Mouse (Mus musculus) heart, postnatal 10 days (tissue): ENCODE results near the gene Dcaf4. TPM values are rescaled to one million over a fixed set of nuclear protein-coding genes. Genes with fewer than 3 reads are reported as not detected.

Source experiments
- DNase-seq, 2 experiments: peaks; one replicate each; pipeline ENCODE4 v3.0.0; 2021
- intact Hi-C: fragments of 180-260 bp; cut with DNase I; formaldehyde crosslinking; loops from one replicate; pipeline ENCODE4 v1.15.1; 2025
- total RNA-seq, 2 experiments: library from RNA; stranded (reverse); gene quantifications; 2 replicates each; pipeline ENCODE4 v1.2.3; 2021

The Dcaf4 gene
- total RNA-seq, 2 experiments from 2014 or later: 18.6 to 19.5 TPM

- intact Hi-C loops: no loop called here
These were observed 24.9 kb upstream of the Dcaf4 start for GRCm38 (mm10) chr12:83495248-83495960.

DNA sequence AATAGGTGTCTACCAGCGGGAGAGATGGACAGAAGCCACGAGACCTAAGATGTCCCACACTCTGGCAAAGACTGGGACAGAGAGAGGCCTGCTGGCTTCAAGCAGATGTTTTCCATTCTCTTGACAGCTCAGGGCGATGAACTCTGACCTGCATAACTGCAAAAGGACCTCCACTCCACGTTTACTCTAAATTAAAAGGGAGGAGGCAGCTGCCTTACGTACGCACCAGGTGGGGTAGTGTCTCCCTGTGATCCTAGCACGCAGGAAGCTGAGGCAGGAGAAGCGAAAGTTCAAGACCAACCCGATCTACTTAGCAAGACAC, 24.3 kb upstream of the Dcaf4 start:
- no peak for DNase-seq
- intact Hi-C loops: no loop called here

More at GRCm38 (mm10) chr12:83495248-83495960, 24.9 kb upstream of the Dcaf4 start:
- DNase-seq: no peak

- intact Hi-C loops: no loop called here
These were observed 23.9 kb upstream of the Dcaf4 start for GRCm38 (mm10) chr12:83496336-83496735.

DNA sequence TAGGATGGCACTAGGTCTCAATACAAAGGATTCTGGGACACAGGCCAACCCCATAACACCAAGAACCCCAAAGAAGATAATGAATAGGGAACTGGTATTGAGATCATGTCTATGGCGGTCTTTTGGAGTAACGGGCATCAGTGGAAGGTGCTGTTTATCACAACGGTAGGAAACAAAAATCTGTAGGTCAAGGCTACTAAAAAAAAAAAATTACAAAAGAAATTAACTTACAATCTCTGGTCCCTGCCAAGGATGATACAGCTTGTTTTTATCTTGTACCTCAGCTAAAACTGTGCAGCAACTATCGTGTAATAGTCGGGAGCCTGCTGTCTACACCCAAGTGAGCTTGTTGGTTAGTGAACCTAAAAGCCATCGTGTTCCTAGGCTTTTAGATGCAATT, 23.5 kb upstream of the Dcaf4 start:
- no peak for DNase-seq
- intact Hi-C loops: no loop called here

More at GRCm38 (mm10) chr12:83496336-83496735, 23.9 kb upstream of the Dcaf4 start:
- DNase-seq: no peak

- intact Hi-C loops: no loop called here
- DNase-seq: no peak
These were observed 22.3 kb upstream of the Dcaf4 start for GRCm38 (mm10) chr12:83497959-83498358.

- intact Hi-C loops: no loop called here
- DNase-seq: no peak
These were observed 21.0 kb upstream of the Dcaf4 start for GRCm38 (mm10) chr12:83499256-83499655.

- peak; percentile 77 to 87 for DNase-seq
- intact Hi-C loops: loop anchor here (1.0 to 5.0 kb wide), 3 partner anchors 290 to 429 kb away; no protein-coding TSS in a partner anchor
These were observed 18.1 kb upstream of the Dcaf4 start for GRCm38 (mm10) chr12:83502190-83502589.

DNA sequence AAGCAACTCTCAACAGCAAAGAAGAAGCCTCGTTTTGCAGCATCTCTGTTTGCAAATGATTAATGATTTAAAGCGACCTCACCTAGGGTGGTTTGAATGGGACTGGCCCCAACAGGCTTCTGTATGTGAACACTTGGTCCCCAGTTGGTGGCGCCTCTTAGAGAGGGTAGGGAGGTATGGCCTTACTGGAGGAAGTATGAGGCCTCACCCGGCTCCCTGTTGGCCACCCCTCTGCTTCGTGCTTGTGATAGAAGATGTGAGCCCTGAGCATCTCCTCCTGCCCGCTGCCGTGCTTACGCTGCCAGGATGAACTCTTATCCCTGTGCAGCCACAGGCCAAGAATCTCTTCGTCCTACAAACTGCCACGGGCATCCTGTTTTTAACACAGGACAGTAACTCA, 13.7 kb upstream of the Dcaf4 start:
- intact Hi-C loops: no loop called here
- no peak for DNase-seq

GRCm38 (mm10) chr12:83510586-83510985, 9.7 kb upstream of the Dcaf4 start:
- DNase-seq: no peak
- intact Hi-C loops: no loop called here

DNA sequence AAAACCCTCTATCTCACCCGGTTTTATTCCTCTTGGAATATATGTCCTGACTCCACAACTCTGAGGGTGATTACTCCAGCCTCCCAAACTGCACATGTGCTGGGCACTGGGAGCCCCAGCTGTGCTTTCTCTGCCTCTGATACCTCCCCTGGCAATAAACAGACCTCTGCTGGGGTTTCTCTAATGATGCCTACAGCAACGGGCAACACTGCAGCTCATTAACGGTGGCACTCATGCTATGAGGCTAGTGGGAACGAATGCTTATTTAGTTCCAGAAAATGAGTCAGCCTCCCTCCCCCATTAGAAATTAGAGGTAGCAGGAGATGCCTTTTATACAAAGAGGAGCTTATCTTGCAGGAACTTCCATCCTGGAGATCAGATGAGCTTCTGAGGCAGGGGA, 7.5 kb upstream of the Dcaf4 start:
- DNase-seq: no peak
- intact Hi-C loops: no loop called here

DNA sequence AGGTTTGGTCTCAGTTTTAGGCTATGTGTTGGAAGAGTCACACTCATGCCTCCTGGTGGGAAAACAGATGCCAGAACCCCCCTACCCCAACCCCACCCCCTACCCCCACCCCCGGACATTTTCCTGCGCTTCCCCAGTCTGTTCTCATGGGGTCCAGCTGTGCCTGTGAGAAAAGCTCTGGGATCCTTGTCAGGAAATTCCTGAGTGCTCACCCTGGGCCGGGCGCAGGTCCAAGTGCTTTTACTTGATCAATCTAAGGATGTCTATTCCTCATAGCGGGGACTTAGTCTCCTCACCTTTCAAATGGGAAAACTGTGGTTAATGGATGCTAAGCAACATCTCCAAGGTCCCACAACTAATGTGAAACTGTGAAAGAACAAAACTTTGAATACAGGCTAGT, 7.1 kb upstream of the Dcaf4 start:
- intact Hi-C loops: no loop called here
- DNase-seq: peak; percentile 30 to 58

- intact Hi-C loops: no loop called here
- DNase-seq: no peak
These were observed 6.0 kb upstream of the Dcaf4 start for GRCm38 (mm10) chr12:83514216-83514615.

DNA sequence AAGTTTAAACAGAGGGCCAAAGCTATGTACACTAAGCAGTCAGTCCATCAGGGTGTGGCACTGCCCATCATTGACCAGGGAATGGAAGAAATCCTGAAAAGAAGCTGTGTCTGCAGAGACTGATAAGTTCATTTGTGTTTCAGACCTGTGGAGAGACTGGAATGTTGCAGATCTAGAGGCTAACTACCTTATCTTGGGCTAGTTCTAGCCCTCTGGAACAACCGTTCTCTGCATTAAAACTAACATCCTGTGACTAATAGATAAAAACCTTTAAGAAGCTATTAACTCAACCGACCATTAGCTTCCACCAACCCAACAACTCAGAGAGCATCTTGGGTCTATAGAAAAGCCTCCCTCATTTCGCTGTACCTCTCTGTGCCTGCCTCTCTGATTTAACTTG, 2.7 kb upstream of the Dcaf4 start:
- intact Hi-C loops: no loop called here

GRCm38 (mm10) chr12:83521083-83521482, 817 bp downstream of the Dcaf4 start:
- DNase-seq: no peak
- intact Hi-C loops: no loop called here

More for the DNA sequence above, 2.7 kb upstream of the Dcaf4 start:
- DNase-seq: no peak

DNA sequence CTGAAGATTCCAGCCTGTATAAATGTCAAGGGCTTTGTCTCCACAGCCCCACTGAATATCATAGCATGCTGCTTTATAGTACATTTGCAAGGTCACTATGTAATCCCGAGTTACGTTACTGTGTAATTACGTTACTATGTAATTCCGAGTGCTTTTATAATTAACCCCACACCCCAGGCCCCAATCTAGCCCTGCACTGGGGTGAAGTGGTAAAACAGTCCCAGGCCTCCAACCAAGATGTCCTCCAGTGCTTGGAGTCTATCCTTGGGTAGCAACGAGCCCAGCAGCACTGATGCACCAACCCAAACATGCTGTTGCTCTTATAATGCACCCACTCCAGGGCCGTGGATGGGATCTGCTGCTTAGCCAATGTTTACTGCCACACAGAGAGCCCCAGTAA, 2.8 kb downstream of the Dcaf4 start:
- intact Hi-C loops: no loop called here
- no peak for DNase-seq

DNA sequence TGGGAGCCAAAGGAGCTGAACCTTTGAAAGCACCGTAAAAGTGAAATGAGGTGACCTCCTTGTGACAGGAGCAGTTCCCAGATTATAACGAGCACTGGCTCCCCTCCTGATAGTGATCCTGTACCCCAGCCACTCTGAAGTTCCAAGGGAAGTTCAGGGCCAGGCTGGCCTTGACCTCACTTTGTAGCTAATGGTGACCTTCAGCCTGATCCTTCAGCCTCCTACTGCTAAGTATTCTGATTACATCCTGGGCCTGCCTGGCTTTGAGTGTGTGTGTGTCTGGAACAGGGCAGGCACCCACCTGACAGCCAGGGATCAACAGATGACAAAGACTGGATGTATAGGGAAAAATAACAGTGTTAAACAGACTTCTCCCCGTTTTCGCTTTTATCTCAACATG, 3.6 kb downstream of the Dcaf4 start:
- no peak for DNase-seq
- intact Hi-C loops: no loop called here

- DNase-seq: peak; percentile 24 to 38
These were observed 4.1 kb downstream of the Dcaf4 start for GRCm38 (mm10) chr12:83524329-83524728.

GRCm38 (mm10) chr12:83525822-83526544, 5.7 kb downstream of the Dcaf4 start:
- intact Hi-C loops: no loop called here
- DNase-seq: peak in 1 of 2 experiments; percentile 25

More at GRCm38 (mm10) chr12:83524329-83524728, 4.1 kb downstream of the Dcaf4 start:
- intact Hi-C loops: no loop called here

DNA sequence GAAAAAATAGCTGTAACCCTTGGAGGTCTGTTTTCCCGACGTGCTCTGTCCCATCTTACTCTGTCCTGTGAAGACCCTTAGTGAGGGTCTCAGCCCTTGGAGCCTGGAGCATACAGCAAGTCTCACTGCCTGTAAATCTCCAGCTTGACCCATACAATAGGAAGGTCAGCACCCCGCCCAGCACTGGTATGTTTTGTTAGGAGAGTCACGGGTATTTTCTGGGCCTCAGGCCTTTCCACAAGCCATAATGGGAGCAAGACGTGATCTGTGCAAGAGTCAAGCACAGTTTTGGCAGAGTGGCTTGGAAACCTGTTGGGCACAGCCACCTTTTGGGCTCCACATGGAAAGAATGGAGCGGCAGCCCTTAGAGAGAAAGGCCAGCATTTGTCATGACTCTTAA, 7.5 kb downstream of the Dcaf4 start:
- no peak for DNase-seq
- intact Hi-C loops: no loop called here

GRCm38 (mm10) chr12:83528665-83529064, 8.4 kb downstream of the Dcaf4 start:
- DNase-seq: no peak

GRCm38 (mm10) chr12:83531992-83532391, 11.7 kb downstream of the Dcaf4 start:
- intact Hi-C loops: no loop called here
- DNase-seq: no peak

More at GRCm38 (mm10) chr12:83528665-83529064, 8.4 kb downstream of the Dcaf4 start:
- intact Hi-C loops: no loop called here

DNA sequence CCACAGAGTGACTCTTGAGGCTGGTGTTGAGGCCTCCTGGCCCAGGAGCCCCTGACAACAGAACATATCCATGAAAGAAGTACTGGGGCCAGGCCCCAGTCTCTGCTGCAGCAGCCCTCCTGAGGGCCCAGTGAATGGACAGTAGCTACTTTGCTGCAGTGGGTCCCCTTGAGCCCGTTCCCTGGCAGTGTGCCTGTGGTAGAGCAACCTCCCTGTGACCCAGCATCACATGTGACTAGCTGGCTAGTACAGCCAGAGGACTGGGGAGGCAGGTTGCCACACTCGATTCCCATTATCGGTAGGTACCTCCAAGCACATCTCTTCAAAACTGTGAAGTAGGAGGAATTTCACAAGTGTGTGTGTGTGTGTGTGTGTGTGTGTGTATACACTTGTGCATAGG, 12.7 kb downstream of the Dcaf4 start:
- DNase-seq: peak; percentile 48 to 51
- intact Hi-C loops: no loop called here
